Mouse (Mus musculus) forebrain, embryonic 16.5 days (tissue): ENCODE results near the gene Entpd7. TPM values are rescaled to one million over a fixed set of nuclear protein-coding genes. Genes with fewer than 3 reads are reported as not detected.

Experiments
- ATAC-seq: fragments of 200-750 bp; cut with Nextera tagmentation; 2 replicates; pipeline ENCODE4 v1.8.0; 2017; ENCODE audit warnings: mild to moderate bottlenecking, moderate library complexity
- H3K27ac ChIP-seq: fragments of 300-500 bp; sonication (generic); 2 replicates; pipeline ENCODE4 v1.5.1; 2014; ENCODE audit warnings: low read length, control low read depth
- H3K27me3 ChIP-seq: fragments of 300-500 bp; sonication (generic); replicated peaks from 2 replicates; pipeline ENCODE4 v1.6.1; 2014; ENCODE audit warnings: low read length; ENCODE audit not compliant: control insufficient read depth, insufficient read depth
- H3K36me3 ChIP-seq: fragments of 300-500 bp; sonication (generic); 2 replicates; pipeline ENCODE4 v1.6.1; 2014; ENCODE audit not compliant: control insufficient read depth, insufficient read depth
- H3K4me1 ChIP-seq: fragments of 300-500 bp; sonication (generic); replicated peaks from 2 replicates; pipeline ENCODE4 v1.6.1; 2014; ENCODE audit warnings: low read length; ENCODE audit not compliant: control insufficient read depth, insufficient read depth
- H3K4me2 ChIP-seq: fragments of 300-500 bp; sonication (generic); 2 replicates; pipeline ENCODE4 v1.6.1; 2014; ENCODE audit warnings: mild to moderate bottlenecking, low read length, control low read depth
- H3K4me3 ChIP-seq: fragments of 300-500 bp; sonication (generic); replicated peaks from 2 replicates; pipeline ENCODE4 v1.5.1; 2014; ENCODE audit warnings: mild to moderate bottlenecking, low read length, control low read depth
- H3K9ac ChIP-seq: fragments of 300-500 bp; sonication (generic); replicated peaks from 2 replicates; pipeline ENCODE4 v1.6.1; 2014; ENCODE audit warnings: low read depth, low read length, control low read depth
- H3K9me3 ChIP-seq: fragments of 300-500 bp; sonication (generic); 2 replicates; pipeline ENCODE4 v1.6.1; 2016; ENCODE audit warnings: low read length; ENCODE audit not compliant: control insufficient read depth
- WGBS: fragments of 180-500 bp; shearing (Covaris S2); extraction: QIAGEN DNeasy Blood & Tissue Kit; methylation state at CpG from one replicate; pipeline ENCODE4 v1.1.7; 2014; 5-methylcytosine and 5-hydroxymethylcytosine counted together
- polyA plus RNA-seq: library from polyadenylated mRNA; unstranded; fragments of >200 nt; fragmentation: Nextera tagmentation; extraction: Ambion mirVana; gene quantifications from 2 replicates; pipeline ENCODE4 v1.2.1, GENCODE M21; 2015

Gene Entpd7
- polyA plus RNA-seq, 1 experiment from 2014 or later, result 9.6 TPM

DNA sequence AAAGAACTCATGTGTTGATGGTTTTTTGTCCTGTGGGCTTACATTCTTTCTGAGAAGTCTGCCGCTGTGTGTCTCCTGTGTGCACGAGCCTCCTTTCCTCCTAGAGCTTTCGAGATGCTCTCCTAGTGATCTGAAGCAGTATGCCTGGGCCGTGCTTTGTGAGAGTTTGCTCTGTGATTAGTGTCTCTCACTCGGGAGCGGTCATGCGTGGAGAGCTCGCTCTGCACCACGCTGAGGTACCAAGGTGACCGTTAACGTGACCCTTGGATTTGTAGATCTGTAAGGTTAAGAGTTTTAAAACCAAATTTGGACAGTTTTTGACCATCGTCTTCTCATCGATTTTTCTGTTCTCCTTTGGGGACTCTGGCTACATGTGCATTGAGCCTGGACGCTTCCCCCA is 3.3 kb downstream of the Entpd7 start:
- Histone ChIP-seq H3K4me1 (peaks cover 27% of the 10 kb centered on the region), H3K27ac (no peak overlapping the region), H3K4me3 (no peak overlapping the region), H3K9ac (no peak overlapping the region), H3K4me2 (no peak overlapping the region), H3K27me3 (no peaks in the 10 kb centered on the region), H3K9me3 (no peaks in the 10 kb centered on the region), H3K36me3 (0 out of 2 replicates have a peak, but pooled peaks cover 2% of the 10 kb centered on the region)
- WGBS, result 56% methylated on average over 14 of the region's 14 CpGs
- no peak for ATAC-seq

DNA sequence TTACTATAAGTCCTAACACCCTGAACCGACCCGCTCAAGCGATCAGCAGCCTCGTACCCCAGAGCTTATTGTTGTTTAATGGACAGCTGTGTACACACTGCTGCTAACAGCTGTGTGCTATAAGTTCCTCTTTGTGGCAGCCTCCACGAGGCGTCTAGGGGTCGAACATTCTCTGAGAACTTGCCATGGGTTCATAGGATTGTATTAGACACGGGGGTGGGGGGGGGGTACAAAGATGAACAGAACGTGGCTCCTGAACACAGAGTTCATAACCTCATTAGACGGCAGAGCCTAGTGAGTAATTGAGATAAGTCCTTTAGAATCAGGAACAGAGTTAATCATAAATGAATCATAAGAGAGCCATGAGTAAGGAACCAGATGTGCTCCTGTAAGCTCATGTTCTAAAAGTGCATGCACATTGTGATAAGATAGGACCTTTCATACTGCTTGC is 6.1 kb downstream of the Entpd7 start:
- ATAC-seq, result no peak
- H3K27me3 ChIP-seq, result no peaks in the 10 kb centered on the region

DNA sequence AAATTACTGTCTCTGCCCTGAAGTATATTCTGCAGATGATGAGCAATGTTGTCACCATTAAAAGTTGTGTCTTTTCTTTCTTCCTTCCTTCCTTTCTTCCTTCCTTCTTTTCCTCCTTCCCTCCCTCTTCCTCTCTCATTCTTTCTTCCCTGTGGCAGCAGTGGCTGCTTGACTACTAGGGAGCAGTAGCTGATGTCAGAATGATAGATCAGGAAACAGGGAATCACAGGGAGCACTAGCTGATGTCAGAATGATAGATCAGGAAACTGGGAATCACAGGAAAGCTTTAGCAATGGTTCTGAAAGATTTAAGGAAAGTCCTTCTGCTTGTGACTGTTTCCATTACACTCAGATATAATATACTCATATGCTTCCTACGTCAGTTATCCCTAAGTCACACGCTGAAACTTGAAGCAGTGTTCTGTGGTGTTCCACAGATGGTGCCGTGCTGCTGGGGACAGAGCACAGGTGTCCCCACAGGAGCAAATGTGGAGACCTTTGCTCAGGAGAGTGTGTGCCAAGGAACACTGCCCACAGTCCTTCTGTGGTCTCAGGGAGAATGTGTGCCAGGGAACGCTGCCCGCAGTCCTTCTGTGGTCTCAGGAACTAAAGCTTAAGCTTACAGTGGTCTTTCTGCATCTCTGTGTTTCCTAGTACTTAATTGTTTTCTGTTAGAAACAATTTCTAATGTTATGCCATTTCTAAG is 8.3 kb downstream of the Entpd7 start:
- H3K9me3 ChIP-seq, result no peaks in the 10 kb centered on the region
- H3K9ac ChIP-seq, result no peak overlapping the region
- no peak overlapping the region for H3K4me2 ChIP-seq
- H3K36me3 ChIP-seq, result peaks cover 4% of the 10 kb centered on the region; the same call in 1 of the 2 replicates
- WGBS, result 93% methylated on average over 5 of the region's 5 CpGs
- H3K4me3 ChIP-seq, result no peak overlapping the region
- peaks cover 8% of the 10 kb centered on the region for H3K4me1 ChIP-seq
- no peak overlapping the region for H3K27ac ChIP-seq
- no peaks in the 10 kb centered on the region for H3K27me3 ChIP-seq
- no peak for ATAC-seq

More for the DNA sequence above, 6.1 kb downstream of the Entpd7 start:
- no peak overlapping the region for H3K9ac ChIP-seq
- 57% methylated on average over 10 of the region's 10 CpGs for WGBS
- 0 out of 2 replicates have a peak, but pooled peaks cover 2% of the 10 kb centered on the region for H3K36me3 ChIP-seq
- H3K27ac ChIP-seq, result no peak overlapping the region
- H3K4me1 ChIP-seq, result peaks cover 17% of the 10 kb centered on the region
- no peak overlapping the region for H3K4me3 ChIP-seq
- no peak overlapping the region for H3K4me2 ChIP-seq
- no peaks in the 10 kb centered on the region for H3K9me3 ChIP-seq

DNA sequence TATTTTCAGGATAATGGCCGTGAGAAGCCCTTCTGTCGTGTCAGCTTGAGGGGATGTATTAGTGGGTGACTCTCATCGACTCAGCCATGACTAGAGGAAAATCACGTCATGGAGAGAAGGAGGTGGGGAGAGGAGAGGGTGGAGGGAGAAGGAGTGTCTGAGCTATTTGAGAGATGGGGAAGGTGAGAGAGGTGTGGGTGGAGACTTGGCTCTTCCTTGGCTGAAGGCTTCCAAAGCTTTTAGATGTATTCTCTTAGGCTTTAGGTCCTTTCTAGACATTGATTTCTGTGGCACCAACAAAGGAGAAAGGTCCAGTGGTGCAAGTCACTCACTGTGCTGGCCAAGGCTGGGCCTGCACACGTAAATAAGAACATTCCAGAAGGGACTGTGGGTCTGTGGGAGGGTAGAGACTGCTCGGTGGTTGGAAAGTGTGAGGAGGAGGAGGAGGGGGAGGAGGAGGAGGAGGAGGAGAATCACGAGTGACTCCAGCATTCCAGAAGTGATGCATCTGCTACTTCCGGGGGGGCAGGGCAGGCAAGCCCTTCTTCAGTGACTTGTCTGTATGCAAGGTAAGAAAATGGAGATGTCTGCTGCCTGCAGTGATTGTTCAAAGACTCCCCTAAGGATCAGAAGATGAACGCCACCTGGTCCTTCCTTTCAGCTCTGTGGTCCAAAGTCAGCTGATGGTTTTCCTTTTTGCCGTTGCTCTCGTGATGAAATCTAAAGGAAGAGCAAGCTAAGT is 9.7 kb downstream of the Entpd7 start:
- ATAC-seq, result no peak
- no peak overlapping the region for H3K27ac ChIP-seq
- whole genome bisulfite sequencing, result 77% methylated on average over 11 of the region's 11 CpGs

DNA sequence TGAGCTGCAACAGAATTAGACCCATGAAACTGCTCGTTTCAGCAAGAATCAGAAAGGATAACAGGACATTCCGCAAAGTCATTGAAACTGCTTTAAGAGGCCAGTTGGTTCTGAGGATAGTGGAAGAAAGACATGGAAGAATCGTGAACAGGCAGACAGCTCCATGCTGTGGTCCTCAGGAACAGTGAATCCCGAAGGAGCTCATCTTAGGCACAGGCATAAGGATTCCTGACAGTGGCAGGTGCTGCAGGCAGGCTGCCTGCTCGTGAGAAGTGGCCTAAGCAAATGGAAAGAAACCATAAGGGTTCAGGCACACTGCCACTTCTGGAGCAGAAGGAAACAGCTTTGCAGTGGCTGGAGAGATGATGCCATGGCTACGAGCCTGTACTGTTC is 10.3 kb downstream of the Entpd7 start:
- H3K4me1 ChIP-seq, result no peaks in the 10 kb centered on the region
- no peaks in the 10 kb centered on the region for H3K27me3 ChIP-seq
- no peaks in the 10 kb centered on the region for H3K9me3 ChIP-seq
- H3K27ac ChIP-seq, result no peak overlapping the region
- no peak overlapping the region for H3K4me3 ChIP-seq
- ATAC-seq, result no peak
- peaks cover 8% of the 10 kb centered on the region for H3K36me3 ChIP-seq
- no peak overlapping the region for H3K9ac ChIP-seq
- 86% methylated on average over 6 of the region's 6 CpGs for WGBS
- no peak overlapping the region for H3K4me2 ChIP-seq

More for the DNA sequence above, 9.7 kb downstream of the Entpd7 start:
- Histone ChIP-seq H3K9me3 (no peaks in the 10 kb centered on the region), H3K9ac (no peak overlapping the region), H3K36me3 (peaks cover 7% of the 10 kb centered on the region), H3K4me3 (no peak overlapping the region), H3K27me3 (no peaks in the 10 kb centered on the region), H3K4me2 (no peak overlapping the region), H3K4me1 (peaks cover 1% of the 10 kb centered on the region; the same call in 1 of the 2 replicates)

DNA sequence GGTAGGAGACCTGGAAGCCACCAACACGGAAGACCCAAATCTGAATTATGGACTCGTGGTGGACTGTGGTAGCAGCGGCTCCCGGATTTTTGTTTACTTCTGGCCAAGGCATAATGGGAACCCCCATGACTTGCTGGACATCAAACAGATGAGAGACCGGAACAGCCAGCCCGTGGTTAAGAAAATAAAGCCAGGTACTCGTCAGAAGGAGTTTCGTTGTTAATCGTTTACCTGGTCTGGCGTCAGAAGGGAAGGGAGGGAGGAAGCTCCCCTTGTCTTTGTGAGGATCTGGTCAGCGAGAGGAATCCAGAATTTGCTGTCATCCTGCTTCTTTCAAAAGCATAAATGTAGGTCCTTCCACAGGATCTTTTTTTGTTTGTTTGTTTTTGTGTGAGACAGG is 14.7 kb downstream of the Entpd7 start:
- H3K27ac ChIP-seq, result no peak overlapping the region
- H3K9ac ChIP-seq, result no peak overlapping the region
- H3K4me3 ChIP-seq, result no peak overlapping the region
- H3K9me3 ChIP-seq, result no peaks in the 10 kb centered on the region
- ATAC-seq, result no peak
- 90% methylated on average over 11 of the region's 11 CpGs for WGBS
- H3K27me3 ChIP-seq, result no peaks in the 10 kb centered on the region
- no peak overlapping the region for H3K4me2 ChIP-seq
- H3K36me3 ChIP-seq, result peaks cover 9% of the 10 kb centered on the region
- no peaks in the 10 kb centered on the region for H3K4me1 ChIP-seq

DNA sequence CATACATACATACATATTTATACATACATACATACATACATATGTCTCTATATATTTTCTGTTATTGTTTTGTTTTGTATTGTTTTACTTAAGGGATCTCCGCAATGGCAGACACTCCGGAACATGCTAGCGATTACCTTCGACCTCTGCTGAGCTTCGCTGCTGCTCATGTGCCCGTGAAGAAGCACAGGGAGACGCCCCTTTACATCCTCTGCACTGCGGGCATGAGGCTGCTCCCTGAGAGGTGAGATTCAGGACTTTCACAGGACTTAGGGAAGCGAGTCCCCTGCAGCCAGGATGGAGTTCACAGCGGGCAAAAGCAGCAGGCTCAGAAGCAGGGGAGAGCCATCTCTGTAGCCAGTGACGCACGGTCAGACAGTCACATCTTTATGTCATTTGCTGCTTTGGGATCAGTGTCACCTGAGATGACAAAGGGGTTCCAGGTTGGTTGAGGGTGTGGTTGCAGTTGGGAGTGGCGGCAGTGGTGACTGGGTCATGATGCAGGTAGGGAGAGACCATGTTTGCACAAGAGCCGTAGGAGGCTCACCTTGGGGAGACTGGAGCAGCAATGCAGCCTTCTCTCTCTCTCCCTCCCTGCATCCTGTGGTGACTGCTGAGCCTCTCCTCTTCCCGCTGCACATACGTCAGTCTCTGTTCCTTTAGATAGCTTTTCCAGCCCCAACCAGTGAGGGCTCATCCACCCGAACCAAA is 15.5 kb downstream of the Entpd7 start:
- ATAC-seq, result no peak
- H3K9ac ChIP-seq, result no peak overlapping the region
- no peaks in the 10 kb centered on the region for H3K27me3 ChIP-seq
- no peaks in the 10 kb centered on the region for H3K9me3 ChIP-seq
- peaks cover 9% of the 10 kb centered on the region for H3K36me3 ChIP-seq
- WGBS, result 90% methylated on average over 17 of the region's 17 CpGs
- no peaks in the 10 kb centered on the region for H3K4me1 ChIP-seq
- no peak overlapping the region for H3K4me3 ChIP-seq
- no peak overlapping the region for H3K27ac ChIP-seq
- H3K4me2 ChIP-seq, result no peak overlapping the region

DNA sequence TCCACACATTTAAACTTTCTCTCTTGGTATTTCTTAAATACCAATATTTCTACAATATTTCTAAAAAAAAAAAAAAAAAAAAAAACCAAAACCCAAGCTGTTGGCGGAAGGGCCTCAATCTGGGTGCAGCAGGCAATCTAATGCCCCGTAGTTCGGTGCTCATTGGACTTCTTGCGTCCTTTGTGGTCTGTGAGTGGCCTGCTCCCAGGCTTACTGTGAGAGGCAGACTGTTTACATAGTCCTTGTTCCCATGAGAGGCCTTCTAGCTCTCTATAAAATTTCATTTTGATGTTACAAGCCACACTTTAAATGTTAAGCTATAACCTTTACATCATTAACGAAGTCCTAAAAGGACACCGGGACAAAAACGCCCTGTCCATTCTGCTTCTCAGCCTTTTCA is 18.7 kb downstream of the Entpd7 start:
- H3K9me3 ChIP-seq, result no peaks in the 10 kb centered on the region
- H3K4me2 ChIP-seq, result no peak overlapping the region
- H3K27ac ChIP-seq, result no peak overlapping the region
- 89% methylated on average over 7 of the region's 7 CpGs for WGBS
- no peak overlapping the region for H3K9ac ChIP-seq
- no peaks in the 10 kb centered on the region for H3K4me1 ChIP-seq
- no peaks in the 10 kb centered on the region for H3K27me3 ChIP-seq
- H3K4me3 ChIP-seq, result no peak overlapping the region
- no peak for ATAC-seq
- peaks cover 11% of the 10 kb centered on the region for H3K36me3 ChIP-seq

DNA sequence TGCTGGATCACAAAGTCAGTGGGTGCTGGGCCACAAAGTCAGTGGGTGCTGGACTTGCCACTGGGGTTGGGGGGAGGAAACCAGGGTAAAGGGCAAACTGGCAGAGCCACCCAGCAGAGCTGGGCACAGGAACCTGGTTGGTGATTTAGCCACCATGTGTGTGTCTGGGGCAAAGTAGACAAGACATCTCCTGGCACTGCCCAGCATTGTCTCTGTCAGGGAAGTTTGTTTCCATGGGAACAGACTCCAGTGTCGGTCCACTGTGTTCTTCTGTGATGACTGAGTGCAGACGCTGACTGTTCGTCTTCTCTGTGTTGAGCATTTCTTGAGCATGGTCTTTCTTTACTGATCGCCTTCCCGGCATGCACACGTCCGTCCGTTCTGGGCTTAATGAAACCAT is 19.8 kb downstream of the Entpd7 start:
- no peak for ATAC-seq
- Histone ChIP-seq H3K27me3 (no peaks in the 10 kb centered on the region), H3K36me3 (peaks cover 8% of the 10 kb centered on the region), H3K4me1 (no peaks in the 10 kb centered on the region), H3K27ac (no peak overlapping the region), H3K9me3 (no peaks in the 10 kb centered on the region), H3K4me2 (no peak overlapping the region), H3K4me3 (no peak overlapping the region), H3K9ac (no peak overlapping the region)
- WGBS, result 73% methylated on average over 8 of the region's 8 CpGs
